Mouse (Mus musculus) embryonic facial prominence, embryonic 13.5 days (tissue): Measurements from ENCODE around the gene Cd101. TPM values are rescaled to one million over a fixed set of nuclear protein-coding genes. Genes with fewer than 3 reads are reported as not detected.

Source experiments
- ATAC-seq: fragments of 200-750 bp; cut with Nextera tagmentation; 2 replicates; pipeline ENCODE4 v1.8.0; 2017; ENCODE audit warnings: low read depth; ENCODE audit not compliant: insufficient number of reproducible peaks, insufficient read depth, low FRiP score, low TSS enrichment
- H3K27ac ChIP-seq: fragments of 300-500 bp; sonication (generic); 2 replicates; pipeline ENCODE4 v1.5.1; 2015; ENCODE audit warnings: moderate library complexity, mild to moderate bottlenecking, inconsistent platforms
- H3K27me3 ChIP-seq: fragments of 300-500 bp; sonication (generic); 2 replicates; pipeline ENCODE4 v1.6.1; 2015; ENCODE audit warnings: mild to moderate bottlenecking, inconsistent platforms
- H3K36me3 ChIP-seq: fragments of 300-500 bp; sonication (generic); 2 replicates; pipeline ENCODE4 v1.6.1; 2015; ENCODE audit warnings: mild to moderate bottlenecking, inconsistent platforms
- H3K4me1 ChIP-seq: fragments of 300-500 bp; sonication (generic); 2 replicates; pipeline ENCODE4 v1.6.1; 2015; ENCODE audit warnings: inconsistent platforms
- H3K4me2 ChIP-seq: fragments of 300-500 bp; sonication (generic); 2 replicates; pipeline ENCODE4 v1.6.1; 2015; ENCODE audit warnings: moderate library complexity, mild to moderate bottlenecking, inconsistent platforms
- H3K4me3 ChIP-seq: fragments of 300-500 bp; sonication (generic); 2 replicates; pipeline ENCODE4 v1.5.1; 2015; ENCODE audit warnings: mild to moderate bottlenecking, inconsistent platforms
- H3K9ac ChIP-seq: fragments of 300-500 bp; sonication (generic); 2 replicates; pipeline ENCODE4 v1.6.1; 2015; ENCODE audit warnings: mild to moderate bottlenecking, inconsistent platforms
- H3K9me3 ChIP-seq: fragments of 300-500 bp; sonication (generic); 2 replicates; pipeline ENCODE4 v1.6.1; 2016; ENCODE audit warnings: inconsistent platforms
- WGBS: fragments of 180-500 bp; shearing (Covaris S2); methylation state at CpG from one replicate; pipeline ENCODE4 v1.1.7; 2015; ENCODE audit warnings: mixed read lengths; 5-methylcytosine and 5-hydroxymethylcytosine counted together
- polyA plus RNA-seq: library from polyadenylated mRNA; unstranded; fragments of >200 nt; fragmentation: Nextera tagmentation; extraction: Ambion mirVana; gene quantifications from 2 replicates; pipeline ENCODE4 v1.2.1, GENCODE M21; 2015

Gene Cd101
- polyA plus RNA-seq, 1 experiment from 2014 or later: 0.10 TPM

- H3K36me3 ChIP-seq: peaks cover 66% of the 10 kb centered on the region
- 92% methylated on average over 7 of the region's 7 CpGs for WGBS
Observed at GRCm38 (mm10) chr3:100961501-100961900, 67.9 kb downstream of the Cd101 start.

DNA sequence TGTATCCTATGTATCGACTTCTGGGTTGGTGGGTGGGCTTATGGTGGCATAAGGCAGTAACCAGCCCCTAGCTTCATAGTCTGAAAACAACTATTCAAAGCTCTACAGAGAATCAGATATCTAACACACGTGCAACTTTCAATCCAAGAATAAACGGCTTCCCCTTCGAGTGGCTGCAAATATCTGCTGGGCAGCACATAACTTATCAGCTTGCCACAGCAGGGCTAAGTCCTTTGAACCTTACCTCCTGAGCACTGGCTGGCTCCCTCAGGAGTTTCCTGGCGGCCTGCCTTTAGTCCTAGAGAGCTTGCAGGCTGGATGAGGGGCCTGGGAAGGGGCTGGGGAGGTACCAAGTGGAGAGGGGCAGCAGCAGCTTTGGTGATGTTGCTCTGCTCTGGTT, 68.3 kb downstream of the Cd101 start:
- Histone ChIP-seq H3K9ac (0 out of 2 replicates have a peak overlapping the region, but pooled peaks have one; percentile 22), H3K4me3 (no peak overlapping the region), H3K9me3 (no peaks in the 10 kb centered on the region), H3K4me1 (no peaks in the 10 kb centered on the region), H3K4me2 (no peak overlapping the region), H3K36me3 (peaks cover 71% of the 10 kb centered on the region), H3K27ac (no peak overlapping the region), H3K27me3 (no peaks in the 10 kb centered on the region)
- WGBS: 87% methylated on average over 5 of the region's 5 CpGs
- ATAC-seq: no peak

More at GRCm38 (mm10) chr3:100961501-100961900, 67.9 kb downstream of the Cd101 start:
- Histone ChIP-seq H3K27me3 (no peaks in the 10 kb centered on the region), H3K27ac (no peak overlapping the region), H3K4me3 (no peak overlapping the region), H3K4me2 (no peak overlapping the region), H3K9me3 (no peaks in the 10 kb centered on the region), H3K4me1 (no peaks in the 10 kb centered on the region), H3K9ac (0 out of 2 replicates have a peak overlapping the region, but pooled peaks have one; percentile 22)
- ATAC-seq: no peak

- no peaks in the 10 kb centered on the region for H3K9me3 ChIP-seq
- ATAC-seq: no peak
- no peak overlapping the region for H3K4me3 ChIP-seq
- no peak overlapping the region for H3K27ac ChIP-seq
- H3K4me2 ChIP-seq: no peak overlapping the region
- no peak overlapping the region for H3K9ac ChIP-seq
- H3K36me3 ChIP-seq: peaks cover 92% of the 10 kb centered on the region
- no peaks in the 10 kb centered on the region for H3K27me3 ChIP-seq
- H3K4me1 ChIP-seq: no peaks in the 10 kb centered on the region
Observed at GRCm38 (mm10) chr3:100954616-100955015, 74.7 kb downstream of the Cd101 start.

DNA sequence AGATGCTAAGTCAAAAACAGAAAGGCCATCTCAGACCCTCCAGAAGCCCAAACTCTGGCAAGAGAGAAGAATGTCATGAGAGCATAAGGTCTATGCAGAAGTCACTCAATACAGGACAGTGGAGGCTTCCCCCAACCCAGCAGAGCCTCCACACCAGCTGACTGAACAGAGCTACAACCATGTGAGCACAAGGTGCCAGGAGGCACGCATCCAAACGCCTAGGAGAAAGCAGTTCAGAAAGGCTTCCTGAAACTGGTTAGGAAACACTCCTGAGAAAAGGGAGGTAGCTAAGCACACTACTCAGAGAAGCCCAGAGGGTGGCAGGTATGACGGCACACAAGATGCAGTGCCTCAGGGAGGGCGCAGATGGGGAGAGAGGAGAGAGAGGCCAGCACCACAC, 77.8 kb downstream of the Cd101 start:
- Histone ChIP-seq H3K27me3 (no peaks in the 10 kb centered on the region), H3K36me3 (peaks cover 90% of the 10 kb centered on the region), H3K4me1 (no peaks in the 10 kb centered on the region), H3K9ac (no peak overlapping the region), H3K27ac (no peak overlapping the region), H3K4me3 (no peak overlapping the region), H3K9me3 (no peaks in the 10 kb centered on the region), H3K4me2 (no peak overlapping the region)
- WGBS: 87% methylated on average over 4 of the region's 4 CpGs
- no peak for ATAC-seq

- WGBS: 94% methylated on average over 8 of the region's 8 CpGs
- no peaks in the 10 kb centered on the region for H3K27me3 ChIP-seq
Observed at GRCm38 (mm10) chr3:100947286-100947685, 82.1 kb downstream of the Cd101 start.

More at GRCm38 (mm10) chr3:100947286-100947685, 82.1 kb downstream of the Cd101 start:
- no peak for ATAC-seq
- Histone ChIP-seq H3K27ac (no peak overlapping the region), H3K4me3 (no peak overlapping the region), H3K9ac (no peak overlapping the region), H3K9me3 (no peaks in the 10 kb centered on the region), H3K36me3 (peaks cover 90% of the 10 kb centered on the region), H3K4me1 (no peaks in the 10 kb centered on the region), H3K4me2 (no peak overlapping the region)

Other genes with a start within 250 kb of the Cd101 start
- 0.17 and 0.20 TPM in 2 replicates for gene Vtcn1, start 204.1 kb downstream of the Cd101 start, polyA plus RNA-seq
- 7.7 and 8.2 TPM in 2 replicates for gene Trim45, start 107.4 kb downstream of the Cd101 start, polyA plus RNA-seq
- 15.5 and 15.9 TPM in 2 replicates for gene Ttf2, start 59.9 kb downstream of the Cd101 start, polyA plus RNA-seq
- gene Ptgfrn, start 80.7 kb upstream of the Cd101 start, polyA plus RNA-seq: 8.7 and 9.4 TPM in 2 replicates